Mouse (Mus musculus) forebrain, embryonic 15.5 days (tissue): ENCODE results near the gene Tnfrsf18. TPM values are rescaled to one million over a fixed set of nuclear protein-coding genes. Genes with fewer than 3 reads are reported as not detected.

Experiments
- ATAC-seq: fragments of 200-750 bp; cut with Nextera tagmentation; replicated peaks from 2 replicates; pipeline ENCODE4 v1.8.0; 2017; ENCODE audit warnings: mild to moderate bottlenecking, moderate TSS enrichment, moderate library complexity
- H3K27ac ChIP-seq: fragments of 300-500 bp; sonication (generic); replicated peaks from 2 replicates; pipeline ENCODE4 v1.5.1; 2015; ENCODE audit warnings: mild to moderate bottlenecking, inconsistent platforms
- H3K27me3 ChIP-seq: fragments of 300-500 bp; sonication (generic); 2 replicates; pipeline ENCODE4 v1.6.1; 2015; ENCODE audit warnings: inconsistent platforms
- H3K36me3 ChIP-seq: fragments of 300-500 bp; sonication (generic); 2 replicates; pipeline ENCODE4 v1.6.1; 2015; ENCODE audit warnings: mild to moderate bottlenecking, inconsistent platforms
- H3K4me1 ChIP-seq: fragments of 300-500 bp; sonication (generic); 2 replicates; pipeline ENCODE4 v1.6.1; 2015; ENCODE audit warnings: inconsistent platforms
- H3K4me2 ChIP-seq: fragments of 300-500 bp; sonication (generic); replicated peaks from 2 replicates; pipeline ENCODE4 v1.6.1; 2015; ENCODE audit warnings: mild to moderate bottlenecking, inconsistent platforms
- H3K4me3 ChIP-seq: fragments of 300-500 bp; sonication (generic); 2 replicates; pipeline ENCODE4 v1.5.1; 2015; ENCODE audit warnings: mild to moderate bottlenecking, inconsistent platforms
- H3K9ac ChIP-seq: fragments of 300-500 bp; sonication (generic); replicated peaks from 2 replicates; pipeline ENCODE4 v1.6.1; 2015; ENCODE audit warnings: mild to moderate bottlenecking, inconsistent platforms
- H3K9me3 ChIP-seq: fragments of 300-500 bp; sonication (generic); 2 replicates; pipeline ENCODE4 v1.6.1; 2016; ENCODE audit warnings: inconsistent platforms
- WGBS: fragments of 180-500 bp; shearing (Covaris S2); methylation state at CpG from one replicate; pipeline ENCODE4 v1.1.7; 2015; ENCODE audit warnings: mixed read lengths; 5-methylcytosine and 5-hydroxymethylcytosine counted together
- polyA plus RNA-seq: library from polyadenylated mRNA; unstranded; fragments of >200 nt; fragmentation: Nextera tagmentation; extraction: Ambion mirVana; gene quantifications from 2 replicates; pipeline ENCODE4 v1.2.1, GENCODE M21; 2015

Tnfrsf18 gene
- polyA plus RNA-seq, 1 experiment from 2014 or later, result 0.66 TPM

- ATAC-seq, result no peak
- H3K36me3 ChIP-seq, result no peaks in the 10 kb centered on the region
- H3K9ac ChIP-seq, result no peak overlapping the region
- H3K4me1 ChIP-seq, result no peaks in the 10 kb centered on the region
- no peak overlapping the region for H3K4me2 ChIP-seq
- WGBS, result 5% methylated on average over 4 of the region's 4 CpGs
- no peaks in the 10 kb centered on the region for H3K9me3 ChIP-seq
- no peak overlapping the region for H3K4me3 ChIP-seq
- H3K27ac ChIP-seq, result no peak overlapping the region
- H3K27me3 ChIP-seq, result no peaks in the 10 kb centered on the region
These were observed 38.0 kb downstream of the Tnfrsf18 start for GRCm38 (mm10) chr4:156063861-156064509.

GRCm38 (mm10) chr4:156064510-156064897, 38.5 kb downstream of the Tnfrsf18 start:
- Histone ChIP-seq H3K9ac (no peak overlapping the region), H3K4me2 (no peak overlapping the region), H3K27me3 (no peaks in the 10 kb centered on the region), H3K36me3 (no peaks in the 10 kb centered on the region), H3K4me3 (no peak overlapping the region), H3K27ac (no peak overlapping the region), H3K9me3 (no peaks in the 10 kb centered on the region), H3K4me1 (no peaks in the 10 kb centered on the region)
- no peak for ATAC-seq
- 84% methylated on average over 9 of the region's 9 CpGs for WGBS

DNA sequence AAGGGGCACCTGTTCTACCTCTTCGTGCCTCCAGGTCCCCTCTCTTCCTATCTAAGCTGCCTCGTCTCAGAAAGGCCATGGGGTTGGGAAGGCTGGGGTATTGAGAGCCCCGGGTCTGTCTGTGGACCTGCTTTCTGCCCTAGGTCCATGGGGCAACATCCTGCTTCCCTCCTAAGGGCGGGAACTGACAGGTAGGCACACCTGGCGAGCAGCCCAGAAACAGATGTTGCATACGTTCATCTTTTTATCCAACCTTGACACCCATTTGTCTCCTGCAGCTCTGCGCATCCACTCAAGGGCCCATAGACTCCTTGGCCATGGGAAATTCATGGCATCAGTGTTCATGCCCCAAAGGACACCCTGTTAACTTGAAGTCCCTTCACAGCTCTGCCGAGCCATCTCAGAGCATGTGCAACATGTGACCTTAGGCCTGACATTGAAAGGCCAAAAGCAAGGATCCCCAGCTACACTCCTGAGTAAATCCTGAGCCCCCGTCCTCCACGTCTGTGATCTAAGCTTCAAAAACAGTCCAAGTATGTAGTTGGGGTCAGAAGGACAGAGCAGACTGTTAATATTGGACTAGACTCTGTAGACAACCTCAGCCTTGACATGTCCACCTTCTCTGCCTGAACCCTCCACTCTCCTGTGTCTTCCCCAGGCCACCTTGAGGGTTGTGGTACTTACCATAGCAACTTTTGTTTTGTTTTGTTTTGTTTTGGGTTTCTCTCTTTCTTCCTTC, 39.4 kb downstream of the Tnfrsf18 start:
- H3K36me3 ChIP-seq, result no peaks in the 10 kb centered on the region
- no peak overlapping the region for H3K4me3 ChIP-seq
- no peaks in the 10 kb centered on the region for H3K27me3 ChIP-seq
- 91% methylated on average over 10 of the region's 10 CpGs for WGBS
- H3K4me2 ChIP-seq, result no peak overlapping the region
- no peak overlapping the region for H3K27ac ChIP-seq
- H3K4me1 ChIP-seq, result peaks cover 3% of the 10 kb centered on the region
- no peak for ATAC-seq
- H3K9ac ChIP-seq, result no peak overlapping the region
- H3K9me3 ChIP-seq, result no peaks in the 10 kb centered on the region

- no peak for ATAC-seq
- H3K9ac ChIP-seq, result no peak overlapping the region
- WGBS, result 83% methylated on average over 5 of the region's 5 CpGs
These were observed 41.4 kb downstream of the Tnfrsf18 start for GRCm38 (mm10) chr4:156067256-156067949.

GRCm38 (mm10) chr4:156069701-156070100, 43.7 kb downstream of the Tnfrsf18 start:
- Histone ChIP-seq H3K4me3 (no peak overlapping the region), H3K36me3 (no peaks in the 10 kb centered on the region), H3K9ac (no peak overlapping the region), H3K27me3 (no peaks in the 10 kb centered on the region), H3K4me2 (no peak overlapping the region), H3K27ac (no peak overlapping the region), H3K9me3 (no peaks in the 10 kb centered on the region), H3K4me1 (peaks cover 9% of the 10 kb centered on the region)
- WGBS, result 89% methylated on average over 8 of the region's 8 CpGs
- ATAC-seq, result no peak

More at GRCm38 (mm10) chr4:156067256-156067949, 41.4 kb downstream of the Tnfrsf18 start:
- no peaks in the 10 kb centered on the region for H3K9me3 ChIP-seq
- no peak overlapping the region for H3K4me2 ChIP-seq
- no peak overlapping the region for H3K4me3 ChIP-seq
- no peaks in the 10 kb centered on the region for H3K27me3 ChIP-seq
- no peaks in the 10 kb centered on the region for H3K36me3 ChIP-seq
- peaks cover 9% of the 10 kb centered on the region for H3K4me1 ChIP-seq
- no peak overlapping the region for H3K27ac ChIP-seq

DNA sequence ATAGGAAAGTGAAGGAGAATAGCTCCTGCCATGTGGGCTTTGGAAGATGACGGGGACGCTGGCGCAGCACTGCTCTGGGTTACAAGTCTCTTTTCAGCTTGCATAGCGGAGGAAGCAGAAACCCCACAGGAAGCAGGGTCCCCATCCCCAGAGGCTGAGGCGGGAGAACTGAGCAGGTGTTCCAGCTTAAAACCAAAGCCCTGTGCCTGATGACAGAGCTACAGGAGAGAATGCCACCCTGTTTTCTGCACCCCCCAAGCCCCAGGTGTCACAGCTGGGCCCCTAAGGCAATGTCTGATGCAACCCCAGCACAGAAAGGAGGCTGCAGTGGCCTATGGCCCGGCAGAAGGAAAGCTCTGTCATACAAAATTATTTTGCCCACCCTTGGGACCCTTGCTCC, 44.3 kb downstream of the Tnfrsf18 start:
- Histone ChIP-seq H3K4me2 (no peak overlapping the region), H3K4me1 (peaks cover 9% of the 10 kb centered on the region), H3K36me3 (no peaks in the 10 kb centered on the region), H3K9ac (peak overlapping the region; percentile 13; the same call in 1 of the 2 replicates), H3K27me3 (no peaks in the 10 kb centered on the region), H3K9me3 (no peaks in the 10 kb centered on the region), H3K4me3 (no peak overlapping the region), H3K27ac (peak overlapping the region; percentile 37; the same call in 1 of the 2 replicates)
- 40% methylated on average over 6 of the region's 6 CpGs for WGBS
- no peak for ATAC-seq

DNA sequence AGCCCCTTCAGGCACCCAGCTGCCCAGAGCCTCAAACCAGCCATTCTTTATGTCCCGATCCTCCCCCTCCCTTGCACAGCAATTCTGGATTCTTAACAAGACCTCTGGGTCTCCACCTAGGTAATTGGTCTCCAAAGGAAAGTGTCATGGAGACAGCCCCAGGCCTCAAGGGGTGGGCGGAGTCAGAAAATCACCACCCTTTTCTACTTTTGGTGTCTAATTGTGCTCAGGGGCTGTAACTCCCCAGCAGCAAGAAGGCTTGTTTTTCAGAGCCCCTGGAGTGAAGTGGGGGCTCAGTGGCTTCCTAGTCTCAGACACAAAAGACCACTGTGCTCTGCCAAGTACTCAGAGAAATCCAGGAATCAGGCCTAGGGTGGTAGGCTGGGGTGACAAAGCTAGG, 44.8 kb downstream of the Tnfrsf18 start:
- WGBS, result 15% methylated on average over 2 of the region's 2 CpGs
- Histone ChIP-seq H3K4me3 (no peak overlapping the region), H3K36me3 (no peaks in the 10 kb centered on the region), H3K4me1 (peaks cover 9% of the 10 kb centered on the region), H3K4me2 (no peak overlapping the region), H3K9me3 (no peaks in the 10 kb centered on the region), H3K27ac (0 out of 2 replicates have a peak overlapping the region, but pooled peaks have one; percentile 37), H3K27me3 (no peaks in the 10 kb centered on the region), H3K9ac (peak overlapping the region; percentile 13; the same call in 1 of the 2 replicates)
- ATAC-seq, result peak; percentile 26; the same call in 1 of the 2 replicates

GRCm38 (mm10) chr4:156076911-156077382, 51.0 kb downstream of the Tnfrsf18 start:
- Histone ChIP-seq H3K9ac (no peak overlapping the region), H3K4me3 (0 out of 2 replicates have a peak overlapping the region, but pooled peaks have one; percentile 38), H3K27me3 (peaks cover 17% of the 10 kb centered on the region), H3K9me3 (no peaks in the 10 kb centered on the region), H3K4me1 (peaks cover 14% of the 10 kb centered on the region), H3K27ac (no peak overlapping the region), H3K4me2 (peak overlapping the region; percentile 52), H3K36me3 (no peaks in the 10 kb centered on the region)
- ATAC-seq, result no peak
- 9% methylated on average over 8 of the region's 8 CpGs for WGBS

GRCm38 (mm10) chr4:156077499-156078301, 51.7 kb downstream of the Tnfrsf18 start:
- H3K27me3 ChIP-seq, result peaks cover 17% of the 10 kb centered on the region
- H3K9me3 ChIP-seq, result no peaks in the 10 kb centered on the region
- WGBS, result under 1% methylated on average over 56 of the region's 58 CpGs
- peak overlapping the region; percentile 52 for H3K4me2 ChIP-seq
- H3K27ac ChIP-seq, result no peak overlapping the region
- H3K9ac ChIP-seq, result peak overlapping the region; percentile 30
- H3K36me3 ChIP-seq, result no peaks in the 10 kb centered on the region
- peak overlapping the region; percentile 38 for H3K4me3 ChIP-seq
- H3K4me1 ChIP-seq, result peaks cover 14% of the 10 kb centered on the region
- peak; percentile 4; the same call in 1 of the 2 replicates for ATAC-seq
